Mouse (Mus musculus) cerebral cortex, adult 2 months (tissue): ENCODE results near the gene Tmbim4.

Source experiments
- WGBS: fragments of 180-500 bp; shearing (Covaris S2); methylation state at CpG from one replicate; pipeline ENCODE4 v1.1.7; 2018; 5-methylcytosine and 5-hydroxymethylcytosine counted together

Tmbim4 gene

GRCm38 (mm10) chr10:120201131-120201921 is at the start of gene Tmbim4:
Gene Tmbim4, plus strand, starts transcription at chr10:120201590.
- WGBS = 3% methylated on average over 65 of the region's 65 CpGs

GRCm38 (mm10) chr10:120151672-120152071 is 49.7 kb upstream of the Tmbim4 start:
- WGBS = 91% methylated on average over 7 of the region's 7 CpGs

DNA sequence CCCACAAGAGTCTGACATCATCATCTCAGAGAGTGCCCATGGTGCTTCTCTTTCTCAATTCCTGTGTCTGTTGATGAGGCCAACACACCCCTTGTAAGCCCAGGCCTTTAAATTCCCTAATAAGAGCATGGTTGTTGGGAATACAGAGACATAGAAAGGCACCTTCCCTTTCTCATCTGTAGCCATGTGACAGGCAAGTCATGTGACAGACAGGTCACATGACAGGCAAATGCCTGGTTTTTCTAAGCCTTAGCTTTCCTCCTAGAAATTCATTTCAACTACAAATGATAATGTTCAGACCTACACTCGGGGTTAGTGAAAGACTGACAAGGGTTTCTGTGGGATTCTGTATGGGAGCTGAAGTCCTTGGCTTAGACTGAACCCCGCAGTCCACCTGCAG is 47.5 kb upstream of the Tmbim4 start:
- WGBS = 92% methylated on average over 2 of the region's 2 CpGs

DNA sequence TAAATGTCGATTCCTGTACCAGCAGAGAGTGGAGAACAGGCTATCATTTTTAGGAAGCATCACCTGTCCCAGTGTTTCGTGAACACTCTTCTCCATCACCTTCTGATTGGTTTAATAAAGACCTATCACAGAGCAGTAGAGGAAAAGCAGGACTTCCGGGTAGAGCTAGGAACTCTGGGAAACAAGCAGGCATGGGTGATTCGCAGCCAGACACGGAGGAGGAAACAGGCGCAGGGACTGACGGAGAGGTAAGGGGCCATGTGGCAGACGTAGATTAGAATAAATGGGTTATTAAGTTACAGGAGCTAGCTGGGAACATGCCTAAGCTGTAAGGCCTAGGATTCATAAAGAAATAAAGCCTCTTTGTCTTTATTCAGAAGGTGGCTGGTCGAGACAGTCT is 40.9 kb upstream of the Tmbim4 start:
- WGBS = 80% methylated on average over 9 of the region's 9 CpGs

GRCm38 (mm10) chr10:120162840-120163239 is 38.5 kb upstream of the Tmbim4 start:
- WGBS = 94% methylated on average over 10 of the region's 10 CpGs

DNA sequence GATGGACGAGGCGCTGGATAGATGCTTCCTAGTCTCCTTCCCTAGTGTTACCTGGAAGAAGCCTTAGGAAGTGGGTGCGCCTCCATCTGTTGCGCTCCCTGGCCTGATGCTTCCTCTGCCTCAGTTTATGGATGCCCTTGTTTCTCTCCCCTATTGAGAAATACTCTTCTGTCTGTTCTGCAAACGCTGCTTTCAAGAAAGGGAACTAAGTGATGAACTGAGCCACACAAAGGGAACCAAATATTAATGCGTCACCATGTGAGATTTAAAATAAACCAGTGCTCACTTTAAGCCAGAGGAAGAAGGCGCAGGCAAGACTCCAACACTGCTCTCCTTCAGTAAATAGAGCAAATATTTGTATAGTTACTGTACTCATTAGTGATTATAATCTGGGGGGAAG is 37.9 kb upstream of the Tmbim4 start:
- 90% methylated on average over 7 of the region's 7 CpGs for WGBS

DNA sequence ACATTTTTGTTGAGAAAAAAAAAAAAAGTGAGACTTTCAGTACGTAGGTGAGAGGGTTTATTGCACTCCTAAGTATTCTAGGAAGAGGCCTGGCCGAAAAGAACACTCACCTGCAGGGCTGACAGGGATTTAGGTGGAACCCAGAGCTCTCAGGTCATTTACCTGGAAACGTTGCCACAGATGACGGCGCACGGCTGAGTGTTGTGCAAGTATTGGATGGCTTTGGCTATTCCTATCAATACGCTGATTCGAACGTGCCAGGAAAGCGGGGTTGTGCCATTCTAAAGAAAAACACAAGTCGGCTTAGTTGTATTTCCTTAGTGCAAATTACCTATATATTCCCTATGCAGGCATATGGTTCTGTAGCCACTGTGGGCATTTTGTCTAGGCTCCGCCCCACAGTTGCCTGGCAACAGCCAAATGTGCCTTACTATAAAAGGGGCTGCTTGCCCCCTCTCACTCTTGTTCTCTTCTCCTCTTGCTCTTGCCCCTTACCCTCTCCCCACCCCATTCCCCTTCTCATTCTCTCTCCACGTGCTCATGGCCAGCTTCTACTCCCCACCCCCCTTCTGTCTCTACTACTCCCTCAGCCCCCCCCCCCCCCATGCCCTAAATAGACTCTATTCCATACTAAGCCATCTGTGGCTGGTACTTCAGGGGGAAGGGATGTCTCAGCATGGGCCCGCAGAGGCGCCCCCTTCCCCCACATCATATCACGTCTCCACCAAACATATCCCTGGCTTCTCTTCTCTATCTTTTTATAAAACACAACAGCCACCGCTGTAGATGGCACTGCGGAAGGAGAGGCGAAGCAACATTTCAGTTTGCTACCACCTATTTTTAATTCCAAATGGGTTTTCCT is 36.2 kb upstream of the Tmbim4 start:
- WGBS = 59% methylated on average over 19 of the region's 19 CpGs

DNA sequence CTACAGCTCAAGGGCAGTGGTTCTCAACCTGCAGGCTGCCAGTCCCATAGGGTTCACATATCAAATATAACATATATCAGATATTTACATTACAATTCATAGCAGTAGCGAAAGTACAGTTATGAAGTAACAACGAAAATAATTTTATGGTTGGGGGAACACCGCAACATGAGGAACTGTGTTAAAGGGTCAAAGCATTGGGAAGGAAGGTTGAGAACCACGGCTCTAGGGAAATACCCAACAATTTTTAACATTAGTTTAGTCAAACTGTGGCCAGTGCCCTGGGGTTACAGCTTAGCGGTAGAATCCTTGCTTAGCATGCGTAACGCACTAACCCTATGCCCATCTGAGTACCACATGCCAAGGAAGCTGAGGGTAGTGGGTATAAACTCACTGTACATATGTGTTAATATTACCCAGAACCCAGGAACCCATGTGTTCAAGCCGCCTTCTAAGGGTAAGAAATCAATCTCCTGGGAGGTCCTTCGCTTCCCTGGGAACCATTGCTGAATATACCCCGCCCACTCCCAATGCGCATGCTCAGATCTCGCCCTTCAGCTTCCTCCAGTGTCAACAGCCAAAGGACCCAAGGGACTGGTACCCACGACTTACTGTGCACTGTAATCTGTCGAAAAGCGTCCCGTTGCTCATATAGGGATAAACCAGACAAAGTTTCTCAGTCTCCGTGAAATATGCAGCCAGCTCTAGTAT is 35.4 kb upstream of the Tmbim4 start:
- 89% methylated on average over 17 of the region's 17 CpGs for WGBS

GRCm38 (mm10) chr10:120168070-120168469 is 33.3 kb upstream of the Tmbim4 start:
- WGBS = 93% methylated on average over 1 of the region's 1 CpGs

DNA sequence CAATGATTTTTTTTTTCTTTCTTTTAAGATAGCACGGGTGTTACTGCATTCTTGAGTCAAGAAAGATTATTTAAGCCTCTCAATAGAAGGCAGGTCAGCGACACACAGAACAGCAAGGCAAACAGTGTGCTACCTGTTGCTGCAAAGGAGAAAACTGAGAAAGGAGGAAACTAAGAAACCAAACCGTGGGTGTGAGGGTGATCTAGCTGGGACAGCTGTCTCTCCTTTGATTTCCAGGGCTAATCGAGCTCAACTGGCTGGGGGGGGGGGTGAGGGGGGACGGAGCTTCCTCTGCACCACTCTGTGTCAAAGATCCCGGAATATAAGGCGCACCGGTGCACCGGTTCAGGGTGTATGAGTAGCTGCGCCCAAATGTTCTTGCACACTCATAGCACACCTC is 32.3 kb upstream of the Tmbim4 start:
- 74% methylated on average over 10 of the region's 10 CpGs for WGBS

DNA sequence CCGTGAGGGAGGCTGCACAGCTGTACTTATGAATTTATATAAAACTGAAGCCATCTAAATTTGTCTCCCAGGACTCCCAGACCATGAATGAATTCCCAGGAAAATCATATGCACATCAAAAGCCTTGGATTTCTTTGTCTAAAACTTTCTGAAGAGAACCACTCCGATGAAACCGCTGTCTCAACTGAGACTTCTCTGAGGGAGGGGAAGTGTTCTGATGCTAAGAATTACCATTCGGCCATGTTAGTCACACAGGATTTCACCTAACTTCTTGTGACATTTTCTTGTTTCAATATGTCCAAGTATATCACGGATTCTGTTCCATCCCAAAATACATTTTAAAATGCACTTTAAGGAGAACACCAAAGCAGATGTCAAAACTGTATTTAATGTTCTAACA is 31.5 kb upstream of the Tmbim4 start:
- WGBS = 59% methylated on average over 5 of the region's 5 CpGs

GRCm38 (mm10) chr10:120170277-120170676 is 31.1 kb upstream of the Tmbim4 start:
- WGBS = 80% methylated on average over 4 of the region's 4 CpGs

GRCm38 (mm10) chr10:120171340-120171739 is 30.1 kb upstream of the Tmbim4 start:
- WGBS = 51% methylated on average over 5 of the region's 5 CpGs

GRCm38 (mm10) chr10:120174192-120174705 is 27.1 kb upstream of the Tmbim4 start:
- WGBS = 92% methylated on average over 15 of the region's 15 CpGs

- WGBS = 93% methylated on average over 1 of the region's 1 CpGs
Observed at GRCm38 (mm10) chr10:120182887-120183286, 18.5 kb upstream of the Tmbim4 start.

DNA sequence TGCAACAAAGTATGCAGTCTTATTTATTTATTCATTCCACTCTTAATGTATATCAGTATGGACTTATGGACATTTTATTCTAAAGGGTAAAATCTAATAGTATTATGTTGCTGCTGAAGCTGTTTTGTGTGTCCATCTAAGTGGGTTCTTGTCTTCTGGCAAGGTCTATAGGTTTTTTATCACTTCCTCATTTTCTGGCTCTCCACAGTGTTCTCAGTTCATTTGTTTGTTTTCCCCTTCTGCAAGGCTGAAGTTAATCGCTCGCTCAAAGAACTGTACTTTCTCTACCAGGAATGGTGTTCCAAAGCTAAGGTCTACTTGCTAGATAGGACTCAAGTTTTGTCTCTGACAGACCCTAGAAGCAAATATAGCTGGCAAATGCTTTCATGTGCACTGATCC is 18.0 kb upstream of the Tmbim4 start:
- 84% methylated on average over 2 of the region's 2 CpGs for WGBS

GRCm38 (mm10) chr10:120188513-120188912 is 12.9 kb upstream of the Tmbim4 start:
- 62% methylated on average over 2 of the region's 2 CpGs for WGBS

DNA sequence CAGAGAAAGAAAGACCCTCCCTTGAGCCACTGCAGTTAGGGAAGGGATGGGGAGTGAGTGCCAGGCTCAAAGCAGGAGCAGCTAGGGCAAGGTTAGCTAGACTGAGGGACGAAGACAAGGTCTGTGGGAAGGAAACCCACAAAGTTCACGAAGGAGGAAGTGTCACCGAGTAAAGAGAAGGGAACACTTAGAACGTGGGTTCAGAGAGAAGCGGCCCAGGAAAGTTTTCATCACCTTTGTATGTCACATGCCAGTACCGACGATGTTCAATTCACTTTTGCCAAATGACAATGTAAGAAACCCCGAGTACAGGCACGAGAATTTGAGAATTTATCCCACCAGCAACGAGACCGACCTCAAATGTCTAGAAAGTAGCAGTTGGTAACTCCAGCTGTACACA is 12.1 kb upstream of the Tmbim4 start:
- WGBS = 76% methylated on average over 11 of the region's 11 CpGs

GRCm38 (mm10) chr10:120189782-120190181 is 11.6 kb upstream of the Tmbim4 start:
- WGBS = 53% methylated on average over 6 of the region's 6 CpGs

DNA sequence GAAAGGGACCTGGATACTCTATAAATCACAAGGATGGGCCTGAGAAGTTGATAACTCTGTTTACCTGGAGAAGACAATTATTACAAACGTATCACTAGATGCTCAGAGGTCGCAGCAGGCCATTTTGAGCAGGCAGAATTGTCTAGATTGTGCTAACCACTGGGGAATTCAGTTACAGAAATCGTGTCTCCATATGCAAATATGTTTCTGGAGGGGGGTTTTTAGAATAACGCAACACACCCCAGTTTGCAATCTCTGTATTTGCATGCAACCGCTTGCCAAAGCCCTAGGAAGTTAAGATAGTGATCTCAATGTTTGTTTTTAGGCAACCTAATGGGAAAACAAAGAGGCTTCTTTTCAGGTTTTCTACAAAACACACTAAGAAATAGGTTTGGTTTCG is 10.2 kb upstream of the Tmbim4 start:
- WGBS = 83% methylated on average over 6 of the region's 6 CpGs

GRCm38 (mm10) chr10:120192278-120192677 is 9.1 kb upstream of the Tmbim4 start:
- WGBS = 90% methylated on average over 4 of the region's 4 CpGs

- WGBS = 95% methylated on average over 8 of the region's 8 CpGs
Observed at GRCm38 (mm10) chr10:120193255-120193654, 8.1 kb upstream of the Tmbim4 start.
